ENCODE assay signal across 28 mouse cellular contexts in the genomic region with DNA sequence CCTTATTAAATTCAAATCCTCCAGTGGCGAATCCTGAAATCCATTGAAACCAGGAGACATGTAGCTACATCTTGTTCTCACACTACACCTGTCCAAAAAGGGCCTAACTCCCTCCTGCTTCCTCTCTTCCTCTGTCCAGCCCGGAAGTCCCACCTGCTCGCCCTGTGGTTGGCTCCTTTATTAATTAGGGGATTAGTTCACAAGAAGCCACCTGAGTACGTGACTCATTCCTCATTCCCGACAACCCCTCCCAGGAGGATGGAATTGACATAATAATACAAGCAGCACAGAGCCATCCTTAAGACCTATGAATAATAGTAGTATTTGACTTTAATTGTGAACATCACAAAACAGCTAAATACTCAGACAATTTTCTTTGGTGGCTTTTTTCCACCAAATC. TPM values are rescaled to one million over a fixed set of nuclear protein-coding genes. Genes with fewer than 3 reads are reported as not detected.
A peak's percentile ranks its signal among the peaks of the same experiment; 100 is the strongest.
DNase-seq lines count a peak whose midpoint lies in the region; ATAC-seq and TF ChIP-seq lines count a peak whose summit lies in the region.
"Had no signal": no experiment of that assay in that cellular context is flagged by ENCODE, and none has a peak within 500 bp of the region (broad histone marks: within the 10 kb centered on the region; RNA-seq: fewer than 3 reads in every experiment).

No protein-coding gene starts in this region.

- no peaks in the 10 kb centered on the region for H3K27me3 ChIP-seq in liver, adult 2 months (ENCODE audit: control insufficient read depth, insufficient read depth, low read length)
- no peaks in the 10 kb centered on the region for H3K27me3 ChIP-seq in liver, embryonic 12.5 days (replicated peaks)
- H3K27me3 ChIP-seq in E14TG2a.4 (ENCODE audit: insufficient read depth, low read length), result no peaks in the 10 kb centered on the region
- no peaks in the 10 kb centered on the region for H3K27me3 ChIP-seq in ES-Bruce4 (ENCODE audit: control insufficient read depth, insufficient read depth, low read length, poor library complexity, severe bottlenecking)
- H3K27me3 ChIP-seq: embryonic facial prominence, embryonic 13.5 days; embryonic facial prominence, embryonic 15.5 days; forebrain, embryonic 12.5 days; Patski had no signal

- TF ChIP-seq POLR2A in liver, adult 2 months (IDR thresholded peaks at IDR 0.05; ENCODE audit: extremely low read depth, insufficient read depth, low read length), result no peak
- no peak for TF ChIP-seq POLR2A in ES-Bruce4 (IDR thresholded peaks at IDR 0.05; ENCODE audit: insufficient read depth, low read length)

- peaks cover 10% of the 10 kb centered on the region; the same call in 1 of the 2 replicates for H3K79me2 ChIP-seq in liver, adult 2 months (ENCODE audit: control insufficient read depth, insufficient read depth, low read length)

- H3K4me1 ChIP-seq in liver, adult 2 months (ENCODE audit: control insufficient read depth, insufficient read depth, low read length), result peaks cover 29% of the 10 kb centered on the region
- H3K4me1 ChIP-seq in liver, embryonic 12.5 days, result peaks cover 6% of the 10 kb centered on the region; the same call in 1 of the 2 replicates
- H3K4me1 ChIP-seq in E14TG2a.4 (replicated peaks; ENCODE audit: low read depth, low read length) (peaks cover 52% of the 10 kb centered on the region), ES-Bruce4 (ENCODE audit: control insufficient read depth, insufficient read depth, low read length) (no peaks in the 10 kb centered on the region)
- H3K4me1 ChIP-seq: embryonic facial prominence, embryonic 13.5 days; embryonic facial prominence, embryonic 15.5 days; forebrain, embryonic 10.5 days; forebrain, embryonic 12.5 days had no signal

- WGBS in liver, adult 2 months, result 92% methylated on average over 5 of the region's 5 CpGs
- 75% methylated on average over 5 of the region's 5 CpGs for WGBS in liver, embryonic 12.5 days (ENCODE audit: insufficient replicate concordance)

- no peak for TF ChIP-seq CTCF in liver, adult 2 months (IDR thresholded peaks at IDR 0.05; ENCODE audit: low read depth, low read length)
- TF ChIP-seq CTCF in E14TG2a.4 (conservative IDR thresholded peaks at IDR 0.05; ENCODE audit: low read length) (no peak), ES-Bruce4 (IDR thresholded peaks at IDR 0.05; ENCODE audit: low read depth, low read length) (no peak)

- no peak for ATAC-seq in liver, embryonic 12.5 days
- ATAC-seq: activated CD4-positive, CD25-positive, alpha-beta regulatory T cell, adult 4 months; forebrain, embryonic 14.5 days; forebrain, embryonic 16.5 days; Patski had no signal

- no peak overlapping the region for H3K4me2 ChIP-seq in liver, embryonic 12.5 days
- H3K4me2 ChIP-seq: embryonic facial prominence, embryonic 13.5 days; embryonic facial prominence, embryonic 15.5 days; forebrain, embryonic 12.5 days had no signal

- H3K9ac ChIP-seq in liver, adult 2 months (ENCODE audit: low read depth, low read length), result no peak overlapping the region
- H3K9ac ChIP-seq in liver, embryonic 12.5 days, result no peak overlapping the region
- H3K9ac ChIP-seq in ES-Bruce4 (ENCODE audit: low read depth, poor library complexity, severe bottlenecking), result no peak overlapping the region
- H3K9ac ChIP-seq: embryonic facial prominence, embryonic 13.5 days; embryonic facial prominence, embryonic 15.5 days; forebrain, embryonic 12.5 days had no signal

- H3K4me3 ChIP-seq in liver, adult 2 months (ENCODE audit: insufficient read depth, low read depth, low read length), result no peak overlapping the region
- H3K4me3 ChIP-seq in liver, embryonic 12.5 days, result no peak overlapping the region
- H3K4me3 ChIP-seq in E14TG2a.4 (replicated peaks; ENCODE audit: low read length) (peak overlapping the region; percentile 61), ES-Bruce4 (ENCODE audit: low read depth, low read length) (no peak overlapping the region; the same call in 1 of the 2 replicates)
- H3K4me3 ChIP-seq: embryonic facial prominence, embryonic 13.5 days; embryonic facial prominence, embryonic 15.5 days; erythroblast, embryonic 14.5 days; forebrain, embryonic 10.5 days; forebrain, embryonic 12.5 days had no signal

- peaks cover 41% of the 10 kb centered on the region for H3K36me3 ChIP-seq in liver, adult 2 months (ENCODE audit: control insufficient read depth, insufficient read depth, low read length)
- H3K36me3 ChIP-seq in liver, embryonic 12.5 days, result peaks cover 35% of the 10 kb centered on the region
- H3K36me3 ChIP-seq in E14TG2a.4 (ENCODE audit: insufficient read depth, low read length) (peaks cover 46% of the 10 kb centered on the region), ES-Bruce4 (ENCODE audit: control insufficient read depth, insufficient read depth, low read length, poor library complexity, severe bottlenecking) (peaks cover 6% of the 10 kb centered on the region)

- peak overlapping the region; percentile 46 for H3K27ac ChIP-seq in liver, adult 2 months (replicated peaks; ENCODE audit: insufficient read depth, low read depth, low read length)
- no peak overlapping the region for H3K27ac ChIP-seq in liver, embryonic 12.5 days
- H3K27ac ChIP-seq in ES-Bruce4 (ENCODE audit: insufficient read depth, low read length), result no peak overlapping the region
- H3K27ac ChIP-seq: embryonic facial prominence, embryonic 13.5 days; embryonic facial prominence, embryonic 15.5 days; forebrain, embryonic 10.5 days; forebrain, embryonic 12.5 days had no signal

- H3K9me3 ChIP-seq in liver, embryonic 12.5 days (replicated peaks), result no peaks in the 10 kb centered on the region
- H3K9me3 ChIP-seq in E14TG2a.4 (ENCODE audit: low read length) (no peaks in the 10 kb centered on the region), ES-Bruce4 (replicated peaks; ENCODE audit: control insufficient read depth, insufficient read depth, low read length, poor library complexity, severe bottlenecking) (no peaks in the 10 kb centered on the region)
- H3K9me3 ChIP-seq: embryonic facial prominence, embryonic 13.5 days; embryonic facial prominence, embryonic 15.5 days; forebrain, embryonic 10.5 days; forebrain, embryonic 12.5 days; G1E had no signal

- TF ChIP-seq EP300 in ES-Bruce4 (IDR thresholded peaks at IDR 0.05; ENCODE audit: insufficient read depth, low read depth, low read length), result peak; percentile 33; the same call in 1 of the 2 replicates

- DNase-seq in liver, adult 2 months (ENCODE audit: extremely low read depth, low read depth, low spot score), result no peak
- peak; percentile 80 for DNase-seq in R1 (ENCODE audit: low read depth, low spot score)
- DNase-seq in left cerebral cortex, adult 11 months (ENCODE audit: low spot score), result no peak
- DNase-seq in kidney, adult 11 months, result no peak
- no peak for DNase-seq in gastrocnemius, adult 18-20 months (ENCODE audit: low spot score)
- DNase-seq: adrenal gland, adult 2 months; adrenal gland, postnatal 10 days; adrenal gland, postnatal 25 days; cerebellum, adult 11 months; cerebellum, adult 18-20 months; cerebellum, adult 8-10 months; cerebellum, adult 9-11 months; cerebellum, postnatal 14 days; cerebellum, postnatal 36 days; embryo, embryonic 11 days had no signal

RNA-seq across cellular contexts. Expression of gene Grsf1, which starts 41.9 kb away (rescaled TPM):
- total RNA-seq in liver, adult 2 months (2014; rRNA removed), result 54.6 and 57.9 TPM in 2 replicates
- polyA plus RNA-seq in liver, adult 2 months (2012; rRNA removed), result 32.7 and 38.7 TPM in 2 replicates
- polyA plus RNA-seq in liver, embryonic 12.5 days (2016; fragmentation: Nextera tagmentation; extraction: Ambion mirVana), result 47.0 and 48.6 TPM in 2 replicates
- polyA plus RNA-seq in ES-Bruce4 (2011; ENCODE audit: insufficient read depth, insufficient read length, low read depth, missing spikeins), result 125 and 139 TPM in 2 replicates
- total RNA-seq in gastrocnemius, adult 18-20 months (2021), result 100 to 1,000 TPM; 142 to 143 TPM
